Mouse (Mus musculus) MEL (cell line): ENCODE results near the gene Scn1a. TPM values are rescaled to one million over a fixed set of nuclear protein-coding genes. Genes with fewer than 3 reads are reported as not detected.

Source experiments
- DNase-seq: peaks from one replicate; pipeline ENCODE4 v3.0.0; 2011; ENCODE audit warnings: low read depth, low spot score
- H3K27ac ChIP-seq: 2 replicates; pipeline ENCODE4 v1.5.1; 2012; ENCODE audit warnings: low read depth, mild to moderate bottlenecking, control low read depth, low read length, moderate library complexity; ENCODE audit not compliant: control insufficient read depth
- H3K27me3 ChIP-seq, 2 experiments: fragments of 150-350 bp in 1 of 2; sonication (generic) in 1 of 2; 2 replicates each; pipeline ENCODE4 v1.6.1; 2012; ENCODE audit warnings: low read length in 2 of 2, mild to moderate bottlenecking in 2 of 2, improper control_type of control experiment in 1 of 2, moderate library complexity in 1 of 2; ENCODE audit not compliant: insufficient read depth in 2 of 2, control insufficient read depth in 1 of 2
- H3K36me3 ChIP-seq, 2 experiments: 2 replicates each; pipeline ENCODE4 v1.6.1; 2012 to 2014; ENCODE audit warnings: low read length in 2 of 2, improper control_type of control experiment in 1 of 2, inconsistent platforms in 1 of 2, mild to moderate bottlenecking in 1 of 2; ENCODE audit not compliant: insufficient read depth in 2 of 2, control insufficient read depth in 1 of 2
- H3K4me1 ChIP-seq, 2 experiments: fragments of 150-350 bp in 1 of 2; sonication (generic) in 1 of 2; 2 replicates each; pipeline ENCODE4 v1.6.1; 2012; ENCODE audit warnings: low read length in 2 of 2, improper control_type of control experiment in 1 of 2, mild to moderate bottlenecking in 1 of 2; ENCODE audit not compliant: insufficient read depth in 2 of 2, control insufficient read depth in 1 of 2
- H3K4me3 ChIP-seq, 2 experiments: fragments of 150-350 bp in 1 of 2; sonication (generic) in 1 of 2; 2 replicates each; pipeline ENCODE4 v1.5.1; 2012; ENCODE audit warnings: low read depth in 2 of 2, low read length in 2 of 2, mild to moderate bottlenecking in 2 of 2, moderate library complexity in 2 of 2, control low read depth in 1 of 2, improper control_type of control experiment in 1 of 2; ENCODE audit not compliant: control insufficient read depth in 1 of 2, insufficient read depth in 1 of 2
- H3K79me2 ChIP-seq: 2 replicates; pipeline ENCODE4 v1.6.1; 2012; ENCODE audit warnings: mild to moderate bottlenecking, low read length, moderate library complexity; ENCODE audit not compliant: control insufficient read depth, poor library complexity, insufficient read depth
- H3K9ac ChIP-seq: 2 replicates; pipeline ENCODE4 v1.6.1; 2012; ENCODE audit warnings: low read depth, mild to moderate bottlenecking, control low read depth, low read length, moderate library complexity; ENCODE audit not compliant: control insufficient read depth, poor library complexity, severe bottlenecking
- H3K9me3 ChIP-seq: fragments of 150-350 bp; sonication (generic); replicated peaks from 2 replicates; pipeline ENCODE4 v1.6.1; 2012; ENCODE audit warnings: mild to moderate bottlenecking, low read length, improper control_type of control experiment, moderate library complexity; ENCODE audit not compliant: insufficient read depth
- BHLHE40 ChIP-seq: IDR thresholded peaks from 2 replicates; pipeline ENCODE4 v1.6.1; 2012; ENCODE audit warnings: low read depth, mild to moderate bottlenecking, inconsistent platforms, low read length, improper control_type of control experiment, borderline replicate concordance
- CHD2 ChIP-seq: IDR thresholded peaks from 2 replicates; pipeline ENCODE4 v1.6.1; 2011; ENCODE audit warnings: low read length, improper control_type of control experiment
- CTCF ChIP-seq, 3 experiments: IDR thresholded peaks in 2 of 3; conservative IDR thresholded peaks in 1 of 3; 2 replicates each; pipeline ENCODE4 v1.5.1; 2011 to 2012; ENCODE audit warnings: low read length in 3 of 3, low read depth in 2 of 3, mild to moderate bottlenecking in 2 of 3, improper control_type of control experiment in 1 of 3, inconsistent platforms in 1 of 3, mixed read lengths in 1 of 3, moderate library complexity in 1 of 3; ENCODE audit not compliant: control insufficient read depth in 1 of 3, insufficient read depth in 1 of 3, poor library complexity in 1 of 3, severe bottlenecking in 1 of 3
- E2F4 ChIP-seq: IDR thresholded peaks from 2 replicates; pipeline ENCODE4 v1.6.1; 2011; ENCODE audit warnings: low read depth, low read length, improper control_type of control experiment, borderline replicate concordance
- ELF1 ChIP-seq: IDR thresholded peaks from 2 replicates; pipeline ENCODE4 v1.6.1; 2014; ENCODE audit warnings: low read depth, mild to moderate bottlenecking, inconsistent platforms, low read length, improper control_type of control experiment, moderate library complexity
- ETS1 ChIP-seq: IDR thresholded peaks from 2 replicates; pipeline ENCODE4 v1.6.1; 2012; ENCODE audit warnings: low read depth, mild to moderate bottlenecking, inconsistent platforms, low read length, improper control_type of control experiment, moderate library complexity
- HCFC1 ChIP-seq: IDR thresholded peaks from 2 replicates; pipeline ENCODE4 v1.6.1; 2012; ENCODE audit warnings: low read depth, mild to moderate bottlenecking, inconsistent platforms, low read length, improper control_type of control experiment, moderate library complexity
- MAFK ChIP-seq: IDR thresholded peaks from 2 replicates; pipeline ENCODE4 v1.6.1; 2011; ENCODE audit warnings: low read depth, mild to moderate bottlenecking, low read length, improper control_type of control experiment, borderline replicate concordance
- MAX ChIP-seq: IDR thresholded peaks from 2 replicates; pipeline ENCODE4 v1.6.1; 2011; ENCODE audit warnings: low read length, improper control_type of control experiment
- MAZ ChIP-seq: IDR thresholded peaks from 2 replicates; pipeline ENCODE4 v1.6.1; 2012; ENCODE audit warnings: low read depth, mild to moderate bottlenecking, inconsistent platforms, low read length, improper control_type of control experiment
- MEF2A ChIP-seq: IDR thresholded peaks from 2 replicates; pipeline ENCODE4 v1.6.1; 2014; ENCODE audit warnings: low read depth, mild to moderate bottlenecking, inconsistent platforms, low read length, improper control_type of control experiment; ENCODE audit not compliant: poor library complexity, insufficient replicate concordance, severe bottlenecking; ENCODE audit errors: extremely low read depth
- MYB ChIP-seq: IDR thresholded peaks from 2 replicates; pipeline ENCODE4 v1.6.1; 2011; ENCODE audit warnings: mild to moderate bottlenecking, low read depth, low read length, improper control_type of control experiment
- MYC ChIP-seq: IDR thresholded peaks from 2 replicates; pipeline ENCODE4 v1.6.1; 2011; ENCODE audit warnings: low read depth, mild to moderate bottlenecking, low read length, improper control_type of control experiment, moderate library complexity
- NELFE ChIP-seq: IDR thresholded peaks from 2 replicates; pipeline ENCODE4 v1.6.1; 2011; ENCODE audit warnings: low read depth, low read length, improper control_type of control experiment
- NRF1 ChIP-seq: IDR thresholded peaks from 2 replicates; pipeline ENCODE4 v1.6.1; 2014; ENCODE audit warnings: low read depth, mild to moderate bottlenecking, inconsistent platforms, low read length, improper control_type of control experiment, moderate library complexity; ENCODE audit not compliant: poor library complexity, insufficient read depth, severe bottlenecking
- POLR2AphosphoS2 ChIP-seq: IDR thresholded peaks from 2 replicates; pipeline ENCODE4 v1.6.1; 2011; ENCODE audit warnings: low read length, improper control_type of control experiment
- POLR2AphosphoS5 ChIP-seq: IDR thresholded peaks from 2 replicates; pipeline ENCODE4 v1.6.1; 2012; ENCODE audit warnings: low read depth, borderline replicate concordance, mild to moderate bottlenecking, inconsistent platforms, low read length, moderate library complexity, mixed read lengths
- RAD21 ChIP-seq: IDR thresholded peaks from 2 replicates; pipeline ENCODE4 v1.6.1; 2011; ENCODE audit warnings: mild to moderate bottlenecking, low read depth, low read length, improper control_type of control experiment
- SMC3 ChIP-seq: IDR thresholded peaks from 2 replicates; pipeline ENCODE4 v1.6.1; 2011; ENCODE audit warnings: low read depth, low read length, improper control_type of control experiment
- TCF12 ChIP-seq: IDR thresholded peaks from 2 replicates; pipeline ENCODE4 v1.6.1; 2014; ENCODE audit warnings: low read depth, mild to moderate bottlenecking, inconsistent platforms, low read length, improper control_type of control experiment, moderate library complexity
- UBTF ChIP-seq: IDR thresholded peaks from 2 replicates; pipeline ENCODE4 v1.6.1; 2012; ENCODE audit warnings: low read depth, mild to moderate bottlenecking, inconsistent platforms, low read length, improper control_type of control experiment, moderate library complexity, borderline replicate concordance; ENCODE audit not compliant: insufficient read depth
- USF1 ChIP-seq: IDR thresholded peaks from 2 replicates; pipeline ENCODE4 v1.6.1; 2014; ENCODE audit warnings: low read depth, mild to moderate bottlenecking, inconsistent platforms, low read length, improper control_type of control experiment, moderate library complexity
- ZC3H11A ChIP-seq: IDR thresholded peaks from 2 replicates; pipeline ENCODE4 v1.6.1; 2012; ENCODE audit warnings: low read depth, mild to moderate bottlenecking, inconsistent platforms, low read length, improper control_type of control experiment
- ZMIZ1 ChIP-seq: IDR thresholded peaks from 2 replicates; pipeline ENCODE4 v1.6.1; 2012; ENCODE audit warnings: low read depth, mild to moderate bottlenecking, inconsistent platforms, low read length, improper control_type of control experiment, moderate library complexity
- ZNF384 ChIP-seq: IDR thresholded peaks from 2 replicates; pipeline ENCODE4 v1.6.1; 2012; ENCODE audit warnings: low read depth, mild to moderate bottlenecking, inconsistent platforms, low read length, improper control_type of control experiment
- polyA plus RNA-seq, 2 experiments: library from polyadenylated mRNA; stranded (reverse) in 1 of 2; unstranded in 1 of 2; fragments of >175 nt in 1 of 2; fragments of >200 nt in 1 of 2; gene quantifications; 2 replicates each; pipeline versions ENCODE4 v1.2.1 to v1.2.4; 2012; ENCODE audit warnings: low replicate concordance in 2 of 2, low read depth in 1 of 2; ENCODE audit not compliant: insufficient read length in 2 of 2, insufficient read depth in 1 of 2, missing spikeins in 1 of 2
- total RNA-seq: library from RNA; depleted of rRNA; stranded (reverse); fragments of 300-350 nt; gene quantifications from 2 replicates; pipeline ENCODE4 v1.2.3, GENCODE M21; 2012

The Scn1a gene
- total and polyA plus RNA-seq, 3 experiments: not detected

- H3K9ac ChIP-seq: no peak overlapping the region
- no peak for DNase-seq
- TF ChIP-seq CTCF (IDR thresholded peaks at IDR 0.05 in 2 of 3, conservative IDR thresholded peaks at IDR 0.05 in 1 of 3; ENCODE audit: control insufficient read depth in 1 of 3, insufficient read depth in 1 of 3, low read depth in 2 of 3, low read length in 3 of 3, poor library complexity in 1 of 3, severe bottlenecking in 1 of 3) (no peak), MAFK (no peak), RAD21 (no peak), TCF12 (no peak), USF1 (no peak), POLR2AphosphoS2 (no peak), CHD2 (no peak), MAX (no peak), ZC3H11A (no peak), BHLHE40 (no peak), NRF1 (no peak), UBTF (no peak), MAZ (no peak), E2F4 (no peak), NELFE (no peak), ETS1 (no peak), MEF2A (no peak), ELF1 (no peak), SMC3 (no peak), MYC (no peak)
Measured at GRCm38 (mm10) chr2:66463916-66464315, 23.3 kb upstream of the Scn1a start.

DNA sequence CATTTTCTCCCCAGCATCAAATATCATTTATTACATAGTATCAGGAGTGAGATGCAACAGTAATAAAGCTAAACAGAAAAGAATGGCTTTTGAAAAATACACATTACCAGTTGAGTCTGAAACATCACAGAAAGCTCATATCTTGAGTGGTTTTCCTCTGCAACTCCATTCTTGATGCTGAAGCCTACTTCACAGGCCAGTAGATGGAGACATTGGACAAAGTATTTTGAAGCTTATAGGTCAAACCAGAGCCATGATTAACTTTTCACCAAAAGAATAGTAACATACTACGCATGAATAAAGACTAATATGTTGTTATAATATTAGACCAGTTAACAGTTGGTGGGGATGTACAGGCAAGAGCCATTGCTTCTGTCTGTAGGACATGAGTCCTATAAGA is 21.8 kb upstream of the Scn1a start:
- Histone ChIP-seq H3K36me3 (no peaks in the 10 kb centered on the region), H3K9ac (no peak overlapping the region), H3K27me3 (no peaks in the 10 kb centered on the region), H3K4me1 (no peaks in the 10 kb centered on the region), H3K4me3 (no peak overlapping the region), H3K9me3 (no peaks in the 10 kb centered on the region), H3K27ac (no peak overlapping the region), H3K79me2 (no peaks in the 10 kb centered on the region)
- no peak for DNase-seq
- TF ChIP-seq ZMIZ1 (no peak), ETS1 (no peak), HCFC1 (no peak), NRF1 (no peak), MEF2A (no peak), ZC3H11A (no peak), SMC3 (no peak), ELF1 (no peak), CHD2 (no peak), MAX (no peak), MYB (no peak), POLR2AphosphoS5 (no peak), ZNF384 (no peak), MYC (no peak), MAZ (no peak)

More at GRCm38 (mm10) chr2:66463916-66464315, 23.3 kb upstream of the Scn1a start:
- no peaks in the 10 kb centered on the region for H3K36me3 ChIP-seq
- H3K27me3 ChIP-seq: no peaks in the 10 kb centered on the region
- H3K4me1 ChIP-seq: no peaks in the 10 kb centered on the region
- H3K9me3 ChIP-seq: no peaks in the 10 kb centered on the region
- H3K27ac ChIP-seq: no peak overlapping the region
- no peaks in the 10 kb centered on the region for H3K79me2 ChIP-seq
- no peak overlapping the region for H3K4me3 ChIP-seq
